Mouse (Mus musculus) hindbrain, postnatal 0 days (tissue): Measurements from ENCODE around the gene Cnot6l. TPM values are rescaled to one million over a fixed set of nuclear protein-coding genes. Genes with fewer than 3 reads are reported as not detected.

Source experiments
- ATAC-seq: fragments of 200-750 bp; cut with Nextera tagmentation; 2 replicates; pipeline ENCODE4 v1.8.0; 2017; ENCODE audit warnings: mild to moderate bottlenecking, moderate TSS enrichment, moderate library complexity
- DNase-seq: peaks from one replicate; pipeline ENCODE4 v3.0.0-alpha.2; 2015; ENCODE audit warnings: low spot score
- H3K27ac ChIP-seq: fragments of 300-500 bp; sonication (generic); 2 replicates; pipeline ENCODE4 v1.5.1; 2014; ENCODE audit warnings: mild to moderate bottlenecking
- H3K27me3 ChIP-seq: fragments of 300-500 bp; sonication (generic); 2 replicates; pipeline ENCODE4 v1.6.1; 2014; ENCODE audit warnings: low read length, mixed read lengths; ENCODE audit not compliant: insufficient read depth
- H3K36me3 ChIP-seq: fragments of 300-500 bp; sonication (generic); 2 replicates; pipeline ENCODE4 v1.6.1; 2014; ENCODE audit warnings: low read length, mixed read lengths; ENCODE audit not compliant: insufficient read depth
- H3K4me1 ChIP-seq: fragments of 300-500 bp; sonication (generic); 2 replicates; pipeline ENCODE4 v1.6.1; 2014; ENCODE audit warnings: antibody characterized with exemption, low read length, mixed read lengths; ENCODE audit not compliant: insufficient read depth
- H3K4me2 ChIP-seq: fragments of 300-500 bp; sonication (generic); 2 replicates; pipeline ENCODE4 v1.6.1; 2014; ENCODE audit warnings: low read depth, mild to moderate bottlenecking, low read length, moderate library complexity, mixed read lengths
- H3K4me3 ChIP-seq: fragments of 300-500 bp; sonication (generic); 2 replicates; pipeline ENCODE4 v1.5.1; 2014; ENCODE audit warnings: low read length
- H3K9ac ChIP-seq: fragments of 300-500 bp; sonication (generic); replicated peaks from 2 replicates; pipeline ENCODE4 v1.6.1; 2014; ENCODE audit warnings: mild to moderate bottlenecking, low read length, moderate library complexity, mixed read lengths
- H3K9me3 ChIP-seq: fragments of 300-500 bp; sonication (generic); 2 replicates; pipeline ENCODE4 v1.6.1; 2016; ENCODE audit warnings: low read length, mixed read lengths
- CTCF ChIP-seq: IDR thresholded peaks from 2 replicates; pipeline ENCODE4 v1.5.1; 2016; ENCODE audit warnings: antibody characterized with exemption, control low read depth, low read depth
- WGBS: fragments of 180-500 bp; shearing (Covaris S2); extraction: QIAGEN DNeasy Blood & Tissue Kit; methylation state at CpG from one replicate; pipeline ENCODE4 v1.1.7; 2014; 5-methylcytosine and 5-hydroxymethylcytosine counted together
- polyA plus RNA-seq: library from polyadenylated mRNA; unstranded; fragments of >200 nt; fragmentation: Nextera tagmentation; extraction: Ambion mirVana; gene quantifications from 2 replicates; pipeline ENCODE4 v1.2.1, GENCODE M21; 2015
- total RNA-seq: library from RNA; depleted of rRNA; stranded (reverse); fragments of >200 nt; gene quantifications from 2 replicates; pipeline ENCODE4 v1.2.3, GENCODE M21; 2014

Gene Cnot6l
- total and polyA plus RNA-seq, 2 experiments from 2014 or later, result 17.7 to 17.8 TPM

DNA sequence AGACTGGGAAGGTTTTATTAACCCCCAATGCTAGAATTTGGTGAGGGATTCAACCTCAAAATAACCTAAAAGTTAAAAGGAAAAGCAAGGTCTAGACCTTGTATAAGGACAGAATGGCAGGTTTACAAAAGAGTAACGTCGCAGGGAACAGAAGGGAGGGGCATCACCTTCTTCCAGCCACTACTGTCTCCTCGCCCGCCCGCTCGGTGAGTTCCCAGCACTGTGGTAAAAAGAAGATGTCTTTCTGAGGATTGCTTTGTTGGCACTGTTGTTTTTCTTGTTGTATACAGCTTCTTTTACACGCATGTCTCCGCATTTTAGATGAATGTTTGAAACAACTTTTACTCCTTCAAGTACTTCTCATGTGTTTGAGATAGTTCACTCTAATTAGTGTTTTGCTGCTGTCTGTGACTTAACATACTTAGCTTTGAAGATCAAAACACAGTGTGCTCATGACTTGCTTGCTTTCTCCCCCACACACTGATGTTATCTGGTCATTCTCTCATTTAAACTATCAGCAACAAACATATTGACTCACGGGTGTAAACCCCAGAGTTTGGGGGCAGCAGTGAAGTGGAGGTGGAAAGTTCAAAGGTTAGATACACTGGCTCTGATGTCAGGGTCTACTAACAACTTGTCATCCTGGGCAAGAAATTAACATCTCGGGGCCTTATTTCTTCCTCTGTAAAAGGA lies 37.6 kb upstream of the Cnot6l start:
- WGBS, result 83% methylated on average over 10 of the region's 10 CpGs
- no peaks in the 10 kb centered on the region for H3K36me3 ChIP-seq
- H3K9me3 ChIP-seq, result no peaks in the 10 kb centered on the region
- no peak overlapping the region for H3K4me2 ChIP-seq
- no peak for TF ChIP-seq CTCF
- H3K9ac ChIP-seq, result no peak overlapping the region
- H3K4me3 ChIP-seq, result no peak overlapping the region
- no peak overlapping the region for H3K27ac ChIP-seq
- no peaks in the 10 kb centered on the region for H3K4me1 ChIP-seq
- no peaks in the 10 kb centered on the region for H3K27me3 ChIP-seq
- DNase-seq, result no peak
- ATAC-seq, result no peak

DNA sequence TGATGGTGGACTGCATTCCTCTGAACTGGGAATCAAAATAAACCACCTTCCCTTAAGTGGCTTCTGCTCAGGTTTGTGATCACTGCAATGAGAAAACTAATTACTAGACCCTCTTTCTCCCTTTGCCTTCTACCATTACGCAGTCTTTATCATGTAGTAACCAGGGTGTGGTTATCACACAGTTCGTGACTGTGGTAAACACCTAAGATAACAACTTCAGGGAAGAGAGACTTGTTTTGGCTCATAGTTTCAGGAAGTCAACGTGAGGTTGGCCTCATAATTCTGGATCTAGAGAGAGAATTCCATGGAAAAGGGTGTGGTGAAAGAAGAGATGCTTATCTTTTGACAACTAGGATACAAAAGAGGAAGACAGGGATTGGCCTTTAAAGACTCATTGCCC lies 36.3 kb upstream of the Cnot6l start:
- no peaks in the 10 kb centered on the region for H3K27me3 ChIP-seq
- H3K9me3 ChIP-seq, result no peaks in the 10 kb centered on the region
- H3K9ac ChIP-seq, result no peak overlapping the region
- TF ChIP-seq CTCF, result no peak
- DNase-seq (no peak), ATAC-seq (no peak)
- H3K4me3 ChIP-seq, result no peak overlapping the region
- no peaks in the 10 kb centered on the region for H3K4me1 ChIP-seq
- no peak overlapping the region for H3K4me2 ChIP-seq
- H3K27ac ChIP-seq, result no peak overlapping the region
- H3K36me3 ChIP-seq, result no peaks in the 10 kb centered on the region
- 84% methylated on average over 3 of the region's 3 CpGs for WGBS

DNA sequence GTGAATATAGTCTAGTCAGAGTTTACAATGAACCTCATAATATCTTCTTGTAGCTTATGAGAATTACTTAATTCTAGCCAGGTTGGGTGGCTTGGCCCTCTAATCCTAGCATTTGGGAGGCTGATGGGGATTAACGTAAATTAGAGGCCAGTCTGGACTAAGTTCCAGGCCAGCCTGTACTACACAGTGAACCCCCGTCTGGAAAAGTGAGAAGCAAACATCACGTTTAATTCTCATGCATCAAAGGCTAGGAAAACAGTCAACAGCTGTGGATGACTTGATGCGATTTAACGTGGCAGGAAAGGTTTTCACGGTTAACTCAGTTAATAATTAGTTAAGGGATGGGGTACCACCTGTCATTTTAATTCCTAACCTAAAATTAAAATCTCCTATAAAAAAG lies 34.3 kb upstream of the Cnot6l start:
- H3K4me3 ChIP-seq, result no peak overlapping the region
- ATAC-seq (no peak), DNase-seq (peak; percentile 6)
- no peaks in the 10 kb centered on the region for H3K27me3 ChIP-seq
- WGBS, result 58% methylated on average over 6 of the region's 6 CpGs
- H3K4me2 ChIP-seq, result no peak overlapping the region
- H3K4me1 ChIP-seq, result no peaks in the 10 kb centered on the region
- H3K27ac ChIP-seq, result no peak overlapping the region
- H3K9ac ChIP-seq, result no peak overlapping the region
- H3K9me3 ChIP-seq, result no peaks in the 10 kb centered on the region
- TF ChIP-seq CTCF, result no peak
- H3K36me3 ChIP-seq, result no peaks in the 10 kb centered on the region

DNA sequence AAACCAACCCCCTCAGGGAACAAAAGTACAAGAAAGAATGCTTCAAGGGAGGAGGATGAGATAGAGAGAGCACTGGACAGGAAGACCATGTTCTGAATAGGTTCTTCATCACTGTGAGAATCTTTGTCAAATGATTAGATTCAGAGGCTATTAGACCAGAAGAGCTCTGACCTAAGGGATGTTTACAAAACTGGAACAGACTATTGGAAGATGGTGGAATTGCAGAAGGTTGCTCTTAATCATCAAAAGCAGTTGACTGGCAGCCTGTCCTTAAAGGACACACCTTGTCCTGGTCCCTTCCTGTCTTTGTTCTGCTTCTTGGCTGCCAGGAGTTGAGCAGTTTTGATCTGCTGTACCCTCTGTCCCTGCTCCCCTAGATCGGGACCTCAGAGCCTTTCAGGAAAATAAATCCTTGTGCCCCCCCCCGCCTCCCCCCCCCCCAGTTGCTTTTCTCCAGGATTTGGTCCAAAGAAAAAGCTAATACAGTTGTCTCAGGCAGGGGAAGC lies 32.6 kb upstream of the Cnot6l start:
- ATAC-seq (no peak), DNase-seq (no peak)
- Histone ChIP-seq H3K9me3 (no peaks in the 10 kb centered on the region), H3K27me3 (no peaks in the 10 kb centered on the region), H3K4me1 (no peaks in the 10 kb centered on the region), H3K36me3 (no peaks in the 10 kb centered on the region), H3K4me2 (no peak overlapping the region), H3K27ac (no peak overlapping the region), H3K9ac (no peak overlapping the region), H3K4me3 (no peak overlapping the region)
- 53% methylated on average over 2 of the region's 2 CpGs for WGBS
- no peak for TF ChIP-seq CTCF

DNA sequence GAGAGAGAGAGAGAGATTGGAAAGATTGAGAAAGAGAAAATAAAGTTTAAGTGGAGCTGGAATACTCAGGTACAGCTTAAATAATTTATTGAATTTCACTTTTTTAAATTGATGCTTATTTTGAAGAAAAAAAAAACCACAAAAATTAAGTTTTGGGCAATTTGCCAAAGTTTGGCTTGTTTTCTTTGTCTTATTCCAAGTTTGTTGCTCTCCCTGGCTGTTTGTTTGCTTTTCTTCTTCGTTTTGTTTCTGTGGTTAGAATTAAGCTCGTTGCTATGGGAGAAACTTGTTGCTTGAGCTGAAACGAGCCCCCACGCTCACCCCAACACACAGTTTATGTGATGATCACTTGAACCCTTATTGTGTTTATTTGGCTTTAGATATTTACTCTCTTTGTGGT lies 27.3 kb upstream of the Cnot6l start:
- DNase-seq, result no peak
- H3K4me1 ChIP-seq, result no peaks in the 10 kb centered on the region
- 47% methylated on average over 4 of the region's 4 CpGs for WGBS

DNA sequence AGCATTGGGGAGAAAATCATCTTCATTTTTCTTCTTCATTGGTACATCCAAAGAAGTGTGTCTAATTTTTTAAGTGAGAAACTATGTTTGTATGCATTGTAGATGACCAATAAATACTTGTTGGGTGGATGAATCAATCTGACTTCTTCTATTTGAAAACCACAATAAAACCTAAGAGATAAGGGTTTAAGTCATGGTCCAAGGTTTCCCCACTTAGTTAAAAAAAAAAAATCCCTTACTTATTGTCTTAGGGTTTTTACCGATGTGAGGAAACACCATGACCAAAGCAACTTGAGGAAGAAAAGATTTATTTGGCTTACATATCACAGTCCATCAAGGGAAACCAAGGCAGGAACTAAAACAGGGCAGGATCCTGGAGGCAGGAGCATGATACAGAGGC lies 25.8 kb upstream of the Cnot6l start:
- Histone ChIP-seq H3K4me3 (no peak overlapping the region), H3K4me2 (no peak overlapping the region), H3K9ac (no peak overlapping the region), H3K27me3 (no peaks in the 10 kb centered on the region), H3K4me1 (no peaks in the 10 kb centered on the region), H3K36me3 (no peaks in the 10 kb centered on the region), H3K27ac (no peak overlapping the region), H3K9me3 (no peaks in the 10 kb centered on the region)
- no peak for TF ChIP-seq CTCF
- WGBS, result 98% methylated on average over 1 of the region's 1 CpGs
- ATAC-seq (no peak), DNase-seq (no peak)

More for the DNA sequence above, 27.3 kb upstream of the Cnot6l start:
- Histone ChIP-seq H3K27me3 (no peaks in the 10 kb centered on the region), H3K4me3 (no peak overlapping the region), H3K4me2 (no peak overlapping the region), H3K36me3 (no peaks in the 10 kb centered on the region), H3K9ac (no peak overlapping the region), H3K27ac (no peak overlapping the region), H3K9me3 (no peaks in the 10 kb centered on the region)
- TF ChIP-seq CTCF, result no peak
- no peak for ATAC-seq

DNA sequence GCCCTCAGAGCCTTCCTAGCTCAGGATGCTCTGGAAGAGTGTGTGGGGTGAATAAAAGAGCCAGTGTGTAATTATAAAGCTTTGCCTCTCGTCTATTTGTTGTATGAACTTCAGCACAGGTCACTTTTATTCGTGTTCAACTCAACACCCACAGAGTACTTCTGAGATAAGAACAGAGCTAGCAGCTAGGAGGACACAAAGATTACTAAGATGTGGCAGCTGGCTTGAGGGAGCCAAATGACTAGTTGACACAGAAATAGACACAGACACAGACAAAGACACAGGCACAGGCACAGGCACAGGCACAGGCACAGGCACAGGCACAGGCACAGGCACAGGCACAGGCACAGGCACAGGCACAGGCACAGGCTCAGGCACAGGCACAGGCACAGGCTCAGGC lies 20.0 kb upstream of the Cnot6l start:
- Histone ChIP-seq H3K4me3 (no peak overlapping the region), H3K27ac (no peak overlapping the region), H3K36me3 (no peaks in the 10 kb centered on the region), H3K4me2 (no peak overlapping the region), H3K9ac (no peak overlapping the region), H3K27me3 (no peaks in the 10 kb centered on the region), H3K9me3 (no peaks in the 10 kb centered on the region), H3K4me1 (no peaks in the 10 kb centered on the region)
- no peak for ATAC-seq
- no peak for DNase-seq
- no peak for TF ChIP-seq CTCF
- 57% methylated on average over 2 of the region's 2 CpGs for WGBS
